Mouse (Mus musculus) stomach, postnatal 0 days (tissue): ENCODE measurements at regions not wholly inside any gene's neighbourhood (a gene's known extent, or its start where the extent isn't known, plus 50 kb on each side); places are given as distances from the start of the nearest gene placed in this dataset.

Experiments
- CTCF ChIP-seq: IDR thresholded peaks from 2 replicates; pipeline ENCODE4 v1.5.1; 2016; ENCODE audit warnings: antibody characterized with exemption, low read depth, mild to moderate bottlenecking, moderate library complexity
- EP300 ChIP-seq: optimal IDR thresholded peaks from 2 replicates; pipeline ENCODE3; 2016; ENCODE audit warnings: antibody characterized with exemption

- TF ChIP-seq CTCF (no peak), EP300 (no peak)
These were observed 246.0 kb upstream of the Trib2 start for GRCm38 (mm10) chr12:16062689-16063088.
